Mouse (Mus musculus) MEL (cell line): Measurements from ENCODE around the gene Itga10. TPM values are rescaled to one million over a fixed set of nuclear protein-coding genes. Genes with fewer than 3 reads are reported as not detected.

Experiments
- DNase-seq: peaks from one replicate; pipeline ENCODE4 v3.0.0; 2011; ENCODE audit warnings: low read depth, low spot score
- H3K27ac ChIP-seq: 2 replicates; pipeline ENCODE4 v1.5.1; 2012; ENCODE audit warnings: low read depth, mild to moderate bottlenecking, control low read depth, low read length, moderate library complexity; ENCODE audit not compliant: control insufficient read depth
- H3K27me3 ChIP-seq, 2 experiments: fragments of 150-350 bp in 1 of 2; sonication (generic) in 1 of 2; 2 replicates each; pipeline ENCODE4 v1.6.1; 2012; ENCODE audit warnings: low read length in 2 of 2, mild to moderate bottlenecking in 2 of 2, improper control_type of control experiment in 1 of 2, moderate library complexity in 1 of 2; ENCODE audit not compliant: insufficient read depth in 2 of 2, control insufficient read depth in 1 of 2
- H3K36me3 ChIP-seq, 2 experiments: 2 replicates each; pipeline ENCODE4 v1.6.1; 2012 to 2014; ENCODE audit warnings: low read length in 2 of 2, improper control_type of control experiment in 1 of 2, inconsistent platforms in 1 of 2, mild to moderate bottlenecking in 1 of 2; ENCODE audit not compliant: insufficient read depth in 2 of 2, control insufficient read depth in 1 of 2
- H3K4me1 ChIP-seq, 2 experiments: fragments of 150-350 bp in 1 of 2; sonication (generic) in 1 of 2; 2 replicates each; pipeline ENCODE4 v1.6.1; 2012; ENCODE audit warnings: low read length in 2 of 2, improper control_type of control experiment in 1 of 2, mild to moderate bottlenecking in 1 of 2; ENCODE audit not compliant: insufficient read depth in 2 of 2, control insufficient read depth in 1 of 2
- H3K4me3 ChIP-seq, 2 experiments: fragments of 150-350 bp in 1 of 2; sonication (generic) in 1 of 2; 2 replicates each; pipeline ENCODE4 v1.5.1; 2012; ENCODE audit warnings: low read depth in 2 of 2, low read length in 2 of 2, mild to moderate bottlenecking in 2 of 2, moderate library complexity in 2 of 2, control low read depth in 1 of 2, improper control_type of control experiment in 1 of 2; ENCODE audit not compliant: control insufficient read depth in 1 of 2, insufficient read depth in 1 of 2
- H3K79me2 ChIP-seq: 2 replicates; pipeline ENCODE4 v1.6.1; 2012; ENCODE audit warnings: mild to moderate bottlenecking, low read length, moderate library complexity; ENCODE audit not compliant: control insufficient read depth, poor library complexity, insufficient read depth
- H3K9ac ChIP-seq: 2 replicates; pipeline ENCODE4 v1.6.1; 2012; ENCODE audit warnings: low read depth, mild to moderate bottlenecking, control low read depth, low read length, moderate library complexity; ENCODE audit not compliant: control insufficient read depth, poor library complexity, severe bottlenecking
- H3K9me3 ChIP-seq: fragments of 150-350 bp; sonication (generic); replicated peaks from 2 replicates; pipeline ENCODE4 v1.6.1; 2012; ENCODE audit warnings: mild to moderate bottlenecking, low read length, improper control_type of control experiment, moderate library complexity; ENCODE audit not compliant: insufficient read depth
- BHLHE40 ChIP-seq: IDR thresholded peaks from 2 replicates; pipeline ENCODE4 v1.6.1; 2012; ENCODE audit warnings: low read depth, mild to moderate bottlenecking, inconsistent platforms, low read length, improper control_type of control experiment, borderline replicate concordance
- CTCF ChIP-seq, 3 experiments: IDR thresholded peaks in 2 of 3; conservative IDR thresholded peaks in 1 of 3; 2 replicates each; pipeline ENCODE4 v1.5.1; 2011 to 2012; ENCODE audit warnings: low read length in 3 of 3, low read depth in 2 of 3, mild to moderate bottlenecking in 2 of 3, improper control_type of control experiment in 1 of 3, inconsistent platforms in 1 of 3, mixed read lengths in 1 of 3, moderate library complexity in 1 of 3; ENCODE audit not compliant: control insufficient read depth in 1 of 3, insufficient read depth in 1 of 3, poor library complexity in 1 of 3, severe bottlenecking in 1 of 3
- E2F4 ChIP-seq: IDR thresholded peaks from 2 replicates; pipeline ENCODE4 v1.6.1; 2011; ENCODE audit warnings: low read depth, low read length, improper control_type of control experiment, borderline replicate concordance
- EP300 ChIP-seq, 2 experiments: IDR thresholded peaks; 2 replicates each; pipeline ENCODE4 v1.6.1; 2011; ENCODE audit warnings: improper control_type of control experiment in 2 of 2, low read length in 2 of 2, low read depth in 1 of 2, mild to moderate bottlenecking in 1 of 2
- GABPA ChIP-seq: IDR thresholded peaks from 2 replicates; pipeline ENCODE4 v1.6.1; 2012; ENCODE audit warnings: low read depth, mild to moderate bottlenecking, inconsistent platforms, low read length, improper control_type of control experiment, moderate library complexity
- KAT2A ChIP-seq: conservative IDR thresholded peaks from 2 replicates; pipeline ENCODE4 v1.6.1; 2012; ENCODE audit warnings: low read depth, low read length, improper control_type of control experiment, inconsistent platforms
- MAZ ChIP-seq: IDR thresholded peaks from 2 replicates; pipeline ENCODE4 v1.6.1; 2012; ENCODE audit warnings: low read depth, mild to moderate bottlenecking, inconsistent platforms, low read length, improper control_type of control experiment
- POLR2A ChIP-seq, 2 experiments: IDR thresholded peaks; 2 replicates each; pipeline ENCODE4 v1.6.1; 2011 to 2012; ENCODE audit warnings: low read length in 2 of 2, mild to moderate bottlenecking in 2 of 2, control low read depth in 1 of 2, improper control_type of control experiment in 1 of 2, low read depth in 1 of 2, moderate library complexity in 1 of 2; ENCODE audit not compliant: control insufficient read depth in 1 of 2, insufficient read depth in 1 of 2, poor library complexity in 1 of 2
- POLR2AphosphoS2 ChIP-seq: IDR thresholded peaks from 2 replicates; pipeline ENCODE4 v1.6.1; 2011; ENCODE audit warnings: low read length, improper control_type of control experiment
- RCOR1 ChIP-seq: IDR thresholded peaks from 2 replicates; pipeline ENCODE4 v1.6.1; 2012; ENCODE audit warnings: low read depth, mild to moderate bottlenecking, inconsistent platforms, low read length, improper control_type of control experiment
- SIN3A ChIP-seq: IDR thresholded peaks from 2 replicates; pipeline ENCODE4 v1.6.1; 2012; ENCODE audit warnings: low read length, improper control_type of control experiment, inconsistent platforms
- SMC3 ChIP-seq: IDR thresholded peaks from 2 replicates; pipeline ENCODE4 v1.6.1; 2011; ENCODE audit warnings: low read depth, low read length, improper control_type of control experiment
- UBTF ChIP-seq: IDR thresholded peaks from 2 replicates; pipeline ENCODE4 v1.6.1; 2012; ENCODE audit warnings: low read depth, mild to moderate bottlenecking, inconsistent platforms, low read length, improper control_type of control experiment, moderate library complexity, borderline replicate concordance; ENCODE audit not compliant: insufficient read depth
- USF2 ChIP-seq, 2 experiments: IDR thresholded peaks; 2 replicates each; pipeline ENCODE4 v1.6.1; 2011 to 2012; ENCODE audit warnings: improper control_type of control experiment in 2 of 2, low read length in 2 of 2, borderline replicate concordance in 1 of 2, inconsistent platforms in 1 of 2, low read depth in 1 of 2, mild to moderate bottlenecking in 1 of 2; ENCODE audit not compliant: insufficient read depth in 1 of 2
- ZC3H11A ChIP-seq: IDR thresholded peaks from 2 replicates; pipeline ENCODE4 v1.6.1; 2012; ENCODE audit warnings: low read depth, mild to moderate bottlenecking, inconsistent platforms, low read length, improper control_type of control experiment
- ZKSCAN1 ChIP-seq: IDR thresholded peaks from 2 replicates; pipeline ENCODE4 v1.6.1; 2012; ENCODE audit warnings: low read depth, mild to moderate bottlenecking, inconsistent platforms, low read length, improper control_type of control experiment, moderate library complexity
- ZMIZ1 ChIP-seq: IDR thresholded peaks from 2 replicates; pipeline ENCODE4 v1.6.1; 2012; ENCODE audit warnings: low read depth, mild to moderate bottlenecking, inconsistent platforms, low read length, improper control_type of control experiment, moderate library complexity
- ZNF384 ChIP-seq: IDR thresholded peaks from 2 replicates; pipeline ENCODE4 v1.6.1; 2012; ENCODE audit warnings: low read depth, mild to moderate bottlenecking, inconsistent platforms, low read length, improper control_type of control experiment
- polyA plus RNA-seq, 2 experiments: library from polyadenylated mRNA; stranded (reverse) in 1 of 2; unstranded in 1 of 2; fragments of >175 nt in 1 of 2; fragments of >200 nt in 1 of 2; gene quantifications; 2 replicates each; pipeline versions ENCODE4 v1.2.1 to v1.2.4; 2012; ENCODE audit warnings: low replicate concordance in 2 of 2, low read depth in 1 of 2; ENCODE audit not compliant: insufficient read length in 2 of 2, insufficient read depth in 1 of 2, missing spikeins in 1 of 2
- total RNA-seq: library from RNA; depleted of rRNA; stranded (reverse); fragments of 300-350 nt; gene quantifications from 2 replicates; pipeline ENCODE4 v1.2.3, GENCODE M21; 2012

Gene Itga10
- total and polyA plus RNA-seq, 3 experiments: 1.0 to 2.9 TPM; not detected in 1

DNA sequence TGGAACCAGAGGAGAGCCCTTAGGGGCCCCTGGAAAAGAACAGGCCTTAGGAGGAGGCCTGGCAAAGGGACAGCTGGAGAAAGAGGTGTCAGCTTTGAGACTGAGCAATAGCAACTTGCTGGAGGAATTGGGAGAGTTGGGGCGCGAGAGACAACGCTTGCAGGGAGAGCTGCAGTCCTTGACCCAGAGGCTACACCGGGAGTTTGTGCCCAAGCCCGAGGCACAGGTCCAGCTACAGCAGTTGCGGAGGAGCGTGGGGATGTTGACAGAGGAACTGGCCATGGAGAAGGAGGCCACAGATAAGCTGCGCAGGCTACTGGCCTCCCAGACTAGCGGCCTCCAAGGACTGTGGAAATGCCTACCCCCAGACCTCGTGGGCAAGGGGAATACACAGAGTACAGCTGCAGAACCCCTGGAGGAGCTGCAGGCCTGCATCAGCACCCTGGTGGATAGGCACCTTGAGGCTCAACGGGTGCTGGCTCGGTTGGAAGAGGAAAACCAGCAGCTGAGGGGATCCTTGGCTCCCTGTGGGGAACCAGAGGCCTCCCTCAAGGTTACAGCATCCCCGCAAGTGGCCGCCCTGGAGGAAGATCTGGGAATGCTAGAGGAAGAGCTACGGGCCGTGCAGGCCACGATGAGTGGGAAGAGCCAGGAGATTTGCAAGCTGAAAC lies 38.9 kb downstream of the Itga10 start:
- no peaks in the 10 kb centered on the region for H3K79me2 ChIP-seq
- TF ChIP-seq CTCF (IDR thresholded peaks at IDR 0.05 in 2 of 3, conservative IDR thresholded peaks at IDR 0.05 in 1 of 3; ENCODE audit: control insufficient read depth in 1 of 3, insufficient read depth in 1 of 3, low read depth in 2 of 3, low read length in 3 of 3, poor library complexity in 1 of 3, severe bottlenecking in 1 of 3): no peak
- no peak for TF ChIP-seq USF2 (IDR thresholded peaks at IDR 0.05; ENCODE audit: borderline replicate concordance in 1 of 2, insufficient read depth in 1 of 2, low read depth in 1 of 2, low read length in 2 of 2)
- no peak for TF ChIP-seq RCOR1
- TF ChIP-seq E2F4: no peak
- TF ChIP-seq SIN3A: no peak
- TF ChIP-seq SMC3: no peak
- no peak for TF ChIP-seq EP300 (IDR thresholded peaks at IDR 0.05; ENCODE audit: low read depth in 1 of 2, low read length in 2 of 2)
- TF ChIP-seq UBTF: no peak
- TF ChIP-seq POLR2A (IDR thresholded peaks at IDR 0.05; ENCODE audit: control insufficient read depth in 1 of 2, insufficient read depth in 1 of 2, low read depth in 1 of 2, low read length in 2 of 2, poor library complexity in 1 of 2): no peak
- no peak for DNase-seq
- H3K9ac ChIP-seq: no peak overlapping the region
- H3K4me3 ChIP-seq: no peak overlapping the region
- no peak overlapping the region for H3K27ac ChIP-seq
- H3K4me1 ChIP-seq: peaks cover 11 to 24% of the 10 kb centered on the region in 2 experiments
- no peaks in the 10 kb centered on the region for H3K27me3 ChIP-seq
- no peaks in the 10 kb centered on the region for H3K9me3 ChIP-seq
- H3K36me3 ChIP-seq: peaks cover 0 to 21% of the 10 kb centered on the region in 2 experiments; a peak in 2 of 4 replicates

GRCm38 (mm10) chr3:96684822-96685156 lies 39.4 kb downstream of the Itga10 start:
- DNase-seq: no peak
- TF ChIP-seq ZKSCAN1: no peak
- no peak for TF ChIP-seq ZC3H11A
- no peak for TF ChIP-seq BHLHE40
- no peak for TF ChIP-seq GABPA
- TF ChIP-seq MAZ: no peak
- TF ChIP-seq EP300 (IDR thresholded peaks at IDR 0.05; ENCODE audit: low read depth in 1 of 2, low read length in 2 of 2): no peak
- TF ChIP-seq KAT2A: no peak
- TF ChIP-seq ZNF384: no peak
- TF ChIP-seq ZMIZ1: no peak
- no peak for TF ChIP-seq POLR2AphosphoS2
- peaks cover 12 to 24% of the 10 kb centered on the region in 2 experiments for H3K4me1 ChIP-seq
- H3K27me3 ChIP-seq: no peaks in the 10 kb centered on the region
- H3K9ac ChIP-seq: no peak overlapping the region
- no peaks in the 10 kb centered on the region for H3K9me3 ChIP-seq
- no peak overlapping the region for H3K27ac ChIP-seq
- H3K4me3 ChIP-seq: no peak overlapping the region
- H3K36me3 ChIP-seq: peaks cover 0 to 20% of the 10 kb centered on the region in 2 experiments; a peak in 2 of 4 replicates
- H3K79me2 ChIP-seq: no peaks in the 10 kb centered on the region
